Comparison of ENCODE assay signal across 9 mouse cellular contexts in the genomic region with DNA sequence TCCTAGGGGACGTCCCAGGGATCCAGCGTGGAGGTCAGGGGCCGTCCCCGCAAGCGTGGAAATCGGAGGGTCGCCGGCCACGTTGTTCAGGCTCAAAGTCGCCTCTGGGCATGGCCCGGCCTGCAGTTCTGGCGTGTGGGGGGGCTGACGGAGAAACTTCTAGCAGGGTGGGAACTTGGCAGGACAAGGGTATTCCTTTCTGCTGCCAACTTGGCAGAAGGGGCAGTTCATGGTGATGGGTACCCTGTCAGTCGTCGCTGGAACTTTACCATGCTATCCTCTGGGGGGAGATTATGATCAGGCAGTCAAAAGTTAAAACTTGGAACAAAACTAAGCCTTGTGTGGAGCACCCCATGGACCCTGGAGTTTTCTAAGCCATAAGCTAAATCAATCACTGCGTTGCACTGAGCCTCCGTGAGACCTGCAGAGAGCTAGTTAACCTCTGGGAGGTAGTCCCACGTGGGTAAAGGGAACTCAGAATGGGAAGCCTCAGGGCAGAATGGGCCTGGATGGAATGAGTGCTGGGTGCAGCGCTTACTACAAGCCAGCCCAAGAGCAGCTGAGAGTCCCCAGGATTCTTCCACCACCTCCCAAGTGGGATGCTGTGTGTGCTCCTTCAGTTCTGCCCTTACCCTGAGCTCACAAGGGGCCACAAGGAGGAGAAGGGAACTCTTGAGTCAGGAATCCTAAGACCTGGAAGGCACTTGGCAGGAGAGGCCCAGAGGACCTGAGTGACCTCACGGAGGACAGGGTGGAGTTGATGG. TPM values are rescaled to one million over a fixed set of nuclear protein-coding genes. Genes with fewer than 3 reads are reported as not detected.
A peak's percentile ranks its signal among the peaks of the same experiment; 100 is the strongest.
DNase-seq lines count a peak whose midpoint lies in the region; ATAC-seq and TF ChIP-seq lines count a peak whose summit lies in the region.
"Had no signal": no experiment of that assay in that cellular context is flagged by ENCODE, and none has a peak within 500 bp of the region (broad histone marks: within the 10 kb centered on the region; RNA-seq: fewer than 3 reads in every experiment).

No protein-coding gene starts in this region.

- peak overlapping the region; percentile 72 for H3K4me3 ChIP-seq in heart, embryonic 16.5 days (ENCODE audit: low read length)
- peak overlapping the region; percentile 91 for H3K4me3 ChIP-seq in limb, embryonic 14.5 days (replicated peaks; ENCODE audit: low read length)
- H3K4me3 ChIP-seq in neural tube, embryonic 15.5 days (replicated peaks), result peak overlapping the region; percentile 58

- peak; percentile 39 to 46 for DNase-seq in cerebellum, postnatal 14 days
- DNase-seq in cerebellum, postnatal 25 days, result no peak
- DNase-seq in R1 (ENCODE audit: low read depth, low spot score), result peak; percentile 82
- no peak for DNase-seq in limb, embryonic 14.5 days (ENCODE audit: low spot score)
- no peak for DNase-seq in layer of hippocampus, adult 18-20 months (ENCODE audit: low spot score in 2 of 2)
- DNase-seq in adrenal gland, adult 8-10 months, result no peak

- H3K4me2 ChIP-seq in heart, embryonic 16.5 days (ENCODE audit: low read depth, low read length), result peak overlapping the region; percentile 82
- H3K4me2 ChIP-seq in limb, embryonic 14.5 days (replicated peaks; ENCODE audit: low read depth, low read length, severe bottlenecking), result peak overlapping the region; percentile 81
- peak overlapping the region; percentile 99 for H3K4me2 ChIP-seq in neural tube, embryonic 15.5 days

- H3K27ac ChIP-seq in heart, embryonic 16.5 days (ENCODE audit: low read length), result peak overlapping the region; percentile 84
- H3K27ac ChIP-seq in limb, embryonic 14.5 days (replicated peaks; ENCODE audit: low read depth, low read length), result peak overlapping the region; percentile 77
- peak overlapping the region; percentile 51; the same call in 1 of the 2 replicates for H3K27ac ChIP-seq in neural tube, embryonic 15.5 days (replicated peaks)

- WGBS in heart, embryonic 16.5 days, result 4% methylated on average over 20 of the region's 20 CpGs
- WGBS in limb, embryonic 14.5 days, result 4% methylated on average over 19 of the region's 20 CpGs
- WGBS in neural tube, embryonic 15.5 days, result 4% methylated on average over 20 of the region's 20 CpGs

- TF ChIP-seq POLR2A in limb, embryonic 14.5 days (IDR thresholded peaks at IDR 0.05; ENCODE audit: borderline replicate concordance, extremely low read depth, insufficient read depth, insufficient read length), result no peak

- no peaks in the 10 kb centered on the region for H3K9me3 ChIP-seq in heart, embryonic 16.5 days (replicated peaks; ENCODE audit: control insufficient read depth, low read length)
- H3K9me3 ChIP-seq in limb, embryonic 14.5 days (ENCODE audit: control insufficient read depth, low read length), result no peaks in the 10 kb centered on the region
- no peaks in the 10 kb centered on the region for H3K9me3 ChIP-seq in neural tube, embryonic 15.5 days (replicated peaks)

- no peak; the same call in 1 of the 2 replicates for ATAC-seq in heart, embryonic 16.5 days (replicated peaks; ENCODE audit: extremely low read depth, insufficient read depth, low FRiP score)
- no peak for ATAC-seq in limb, embryonic 14.5 days (ENCODE audit: low FRiP score, low read depth)
- ATAC-seq in neural tube, embryonic 15.5 days (ENCODE audit: low FRiP score), result no peak; the same call in 1 of the 2 replicates

- H3K27me3 ChIP-seq in heart, embryonic 16.5 days (ENCODE audit: control insufficient read depth, insufficient read depth, low read length), result no peaks in the 10 kb centered on the region
- no peaks in the 10 kb centered on the region for H3K27me3 ChIP-seq in limb, embryonic 14.5 days (ENCODE audit: control insufficient read depth, insufficient read depth, low read length)
- peaks cover 5% of the 10 kb centered on the region; the same call in 1 of the 2 replicates for H3K27me3 ChIP-seq in neural tube, embryonic 15.5 days (replicated peaks)

- H3K4me1 ChIP-seq in heart, embryonic 16.5 days (ENCODE audit: control insufficient read depth, insufficient read depth, low read length), result peaks cover 67% of the 10 kb centered on the region
- H3K4me1 ChIP-seq in limb, embryonic 14.5 days (ENCODE audit: control insufficient read depth, insufficient read depth, low read length), result peaks cover 45% of the 10 kb centered on the region
- H3K4me1 ChIP-seq in neural tube, embryonic 15.5 days, result peaks cover 32% of the 10 kb centered on the region

- peak overlapping the region; percentile 96 for H3K9ac ChIP-seq in heart, embryonic 16.5 days (ENCODE audit: low read length)
- H3K9ac ChIP-seq in limb, embryonic 14.5 days (ENCODE audit: low read depth, low read length, severe bottlenecking), result peak overlapping the region; percentile 80
- peak overlapping the region; percentile 59 for H3K9ac ChIP-seq in neural tube, embryonic 15.5 days (replicated peaks)

- H3K36me3 ChIP-seq in heart, embryonic 16.5 days (ENCODE audit: control insufficient read depth, insufficient read depth), result no peaks in the 10 kb centered on the region
- no peaks in the 10 kb centered on the region; the same call in 1 of the 2 replicates for H3K36me3 ChIP-seq in limb, embryonic 14.5 days (ENCODE audit: control insufficient read depth, insufficient read depth, low read length)
- H3K36me3 ChIP-seq in neural tube, embryonic 15.5 days, result no peaks in the 10 kb centered on the region

RNA-seq across cellular contexts. Expression of a gene that starts 0.7 kb away (rescaled TPM):
- 52.0 and 56.3 TPM in 2 replicates for polyA plus RNA-seq in heart, embryonic 16.5 days (2015; fragmentation: Nextera tagmentation; extraction: Ambion mirVana)
- 97.4 and 126 TPM in 2 replicates for polyA plus RNA-seq in limb, embryonic 14.5 days (2012; rRNA removed)
- polyA plus RNA-seq in limb, embryonic 14.5 days (2014; fragmentation: Nextera tagmentation; extraction: Ambion mirVana), result 65.6 and 68.4 TPM in 2 replicates
- polyA plus RNA-seq in neural tube, embryonic 15.5 days (2015; fragmentation: Nextera tagmentation; extraction: Ambion mirVana), result 7.5 and 9.8 TPM in 2 replicates
- 1 to 10 TPM; 4.2 to 4.3 TPM for total RNA-seq in layer of hippocampus, adult 18-20 months (2021)
- 100 to 1,000 TPM; 107 to 236 (median 145) TPM for total RNA-seq in adrenal gland, adult 8-10 months (2022)

RNA-seq across cellular contexts. Expression of a gene that starts 16.2 kb away (rescaled TPM):
- polyA plus RNA-seq in heart, embryonic 16.5 days (2015; fragmentation: Nextera tagmentation; extraction: Ambion mirVana), result not detected in 2 replicates
- 0.23 and 0.26 TPM in 2 replicates for polyA plus RNA-seq in limb, embryonic 14.5 days (2012; rRNA removed)
- polyA plus RNA-seq in limb, embryonic 14.5 days (2014; fragmentation: Nextera tagmentation; extraction: Ambion mirVana), result 0.30 TPM in 1 of 2 replicates, not detected in the other
- polyA plus RNA-seq in neural tube, embryonic 15.5 days (2015; fragmentation: Nextera tagmentation; extraction: Ambion mirVana), result not detected in 2 replicates
- not detected for total RNA-seq in layer of hippocampus, adult 18-20 months (2021)
- not detected for total RNA-seq in adrenal gland, adult 8-10 months (2022)
- total RNA-seq: heart, postnatal 36 days had no signal

RNA-seq across cellular contexts. Expression of a gene that starts 38.9 kb away (rescaled TPM):
- polyA plus RNA-seq in heart, embryonic 16.5 days (2015; fragmentation: Nextera tagmentation; extraction: Ambion mirVana), result 0.35 TPM in 1 of 2 replicates, not detected in the other
- 0.29 and 0.55 TPM in 2 replicates for polyA plus RNA-seq in limb, embryonic 14.5 days (2012; rRNA removed)
- polyA plus RNA-seq in limb, embryonic 14.5 days (2014; fragmentation: Nextera tagmentation; extraction: Ambion mirVana), result 0.28 TPM in 1 of 2 replicates, not detected in the other
- polyA plus RNA-seq in neural tube, embryonic 15.5 days (2015; fragmentation: Nextera tagmentation; extraction: Ambion mirVana), result 0.86 TPM in 1 of 2 replicates, not detected in the other
- not detected for total RNA-seq in layer of hippocampus, adult 18-20 months (2021)
- total RNA-seq in adrenal gland, adult 8-10 months (2022), result under 1 TPM in 1 of 4 experiments, not detected in 3; 0.42 TPM
- total RNA-seq: heart, postnatal 36 days had no signal

RNA-seq across cellular contexts. Expression of a gene that starts 59.7 kb away (rescaled TPM):
- not detected in 2 replicates for polyA plus RNA-seq in heart, embryonic 16.5 days (2015; fragmentation: Nextera tagmentation; extraction: Ambion mirVana)
- not detected in 2 replicates for polyA plus RNA-seq in limb, embryonic 14.5 days (2012; rRNA removed)
- polyA plus RNA-seq in limb, embryonic 14.5 days (2014; fragmentation: Nextera tagmentation; extraction: Ambion mirVana), result not detected in 2 replicates
- not detected in 2 replicates for polyA plus RNA-seq in neural tube, embryonic 15.5 days (2015; fragmentation: Nextera tagmentation; extraction: Ambion mirVana)
- total RNA-seq in layer of hippocampus, adult 18-20 months (2021), result not detected
- total RNA-seq in adrenal gland, adult 8-10 months (2022), result not detected
- total RNA-seq: heart, postnatal 36 days had no signal

Comparison
In these comparisons a context has a peak if more than half of its experiments do, and no peak if none do; other contexts are left out.
1. DNase-seq: peak in cerebellum, postnatal 14 days (2 of 2) and R1 (single experiment); none in cerebellum, postnatal 25 days (0 of 2), limb, embryonic 14.5 days (single experiment), layer of hippocampus, adult 18-20 months (0 of 2) and adrenal gland, adult 8-10 months (single experiment).
2. Peak in every context shown above with its lines, with median percentiles within 50 percentile points of each other: H3K27ac ChIP-seq, H3K4me2 ChIP-seq, H3K4me3 ChIP-seq and H3K9ac ChIP-seq.